Mouse (Mus musculus) embryonic facial prominence, embryonic 11.5 days (tissue): Measurements from ENCODE around the gene Pmf1. TPM values are rescaled to one million over a fixed set of nuclear protein-coding genes. Genes with fewer than 3 reads are reported as not detected.
"Not testable (repeated sequence)": the region's sequence is repeated elsewhere in the genome, so short reads cannot be mapped to it uniquely, and the experiment has no call there.

ENCODE experiments used
- ATAC-seq: fragments of 200-750 bp; cut with Nextera tagmentation; replicated peaks from 2 replicates; pipeline ENCODE4 v1.8.0; 2017; ENCODE audit warnings: low read depth; ENCODE audit not compliant: insufficient number of reproducible peaks, low FRiP score, low TSS enrichment
- DNase-seq: peaks from one replicate; pipeline ENCODE4 v3.0.0-alpha.2; 2015; ENCODE audit warnings: low spot score
- H3K27ac ChIP-seq: fragments of 300-500 bp; sonication (generic); replicated peaks from 2 replicates; pipeline ENCODE4 v1.5.1; 2014; ENCODE audit warnings: mild to moderate bottlenecking, low read depth, low read length, control low read depth
- H3K27me3 ChIP-seq: fragments of 300-500 bp; sonication (generic); 2 replicates; pipeline ENCODE4 v1.6.1; 2014; ENCODE audit warnings: mild to moderate bottlenecking, low read length, moderate library complexity, mixed read lengths; ENCODE audit not compliant: control insufficient read depth, insufficient read depth
- H3K36me3 ChIP-seq: fragments of 300-500 bp; sonication (generic); replicated peaks from 2 replicates; pipeline ENCODE4 v1.6.1; 2014; ENCODE audit warnings: low read depth, mild to moderate bottlenecking, low read length, moderate library complexity, mixed read lengths; ENCODE audit not compliant: control insufficient read depth, insufficient read depth
- H3K4me1 ChIP-seq: fragments of 300-500 bp; sonication (generic); 2 replicates; pipeline ENCODE4 v1.6.1; 2014; ENCODE audit warnings: low read length, mixed read lengths; ENCODE audit not compliant: control insufficient read depth, insufficient read depth
- H3K4me2 ChIP-seq: fragments of 300-500 bp; sonication (generic); 2 replicates; pipeline ENCODE4 v1.6.1; 2014; ENCODE audit warnings: low read depth, mild to moderate bottlenecking, control low read depth, low read length, moderate library complexity
- H3K4me3 ChIP-seq: fragments of 300-500 bp; sonication (generic); 2 replicates; pipeline ENCODE4 v1.5.1; 2014; ENCODE audit warnings: low read depth, low read length, control low read depth
- H3K9ac ChIP-seq: fragments of 300-500 bp; sonication (generic); replicated peaks from 2 replicates; pipeline ENCODE4 v1.6.1; 2014; ENCODE audit warnings: mild to moderate bottlenecking, control low read depth, low read length
- H3K9me3 ChIP-seq: fragments of 300-500 bp; sonication (generic); replicated peaks from 2 replicates; pipeline ENCODE4 v1.6.1; 2016; ENCODE audit warnings: mild to moderate bottlenecking, low read length, inconsistent platforms, mixed read lengths; ENCODE audit not compliant: control insufficient read depth
- WGBS: fragments of 180-500 bp; shearing (Covaris S2); extraction: QIAGEN DNeasy Blood & Tissue Kit; methylation state at CpG from one replicate; pipeline ENCODE4 v1.1.7; 2014; 5-methylcytosine and 5-hydroxymethylcytosine counted together
- polyA plus RNA-seq: library from polyadenylated mRNA; unstranded; fragments of >200 nt; fragmentation: Nextera tagmentation; extraction: Ambion mirVana; gene quantifications from 2 replicates; pipeline ENCODE4 v1.2.1, GENCODE M21; 2014

Gene Pmf1
- polyA plus RNA-seq, 1 experiment from 2014 or later, result 157 TPM

- DNase-seq (peak; percentile 30), ATAC-seq (peak; percentile 86)
- peak overlapping the region; percentile 29 for H3K4me2 ChIP-seq
- H3K9me3 ChIP-seq, H3K27ac ChIP-seq, H3K9ac ChIP-seq, H3K4me1 ChIP-seq, H3K4me3 ChIP-seq, H3K36me3 ChIP-seq: not testable (repeated sequence)
- peaks cover 18% of the 10 kb centered on the region for H3K27me3 ChIP-seq
- WGBS, result 4% methylated on average over 18 of the region's 22 CpGs
Measured at GRCm38 (mm10) chr3:88366830-88367428, 43.2 kb downstream of the Pmf1 start.

GRCm38 (mm10) chr3:88365705-88366361, 44.3 kb downstream of the Pmf1 start:
- no peak overlapping the region for H3K27ac ChIP-seq
- H3K36me3 ChIP-seq, result peaks cover 4% of the 10 kb centered on the region
- DNase-seq (no peak), ATAC-seq (no peak)
- H3K4me1 ChIP-seq, result no peaks in the 10 kb centered on the region
- WGBS, result 33% methylated on average over 34 of the region's 34 CpGs
- no peak overlapping the region for H3K9ac ChIP-seq
- peaks cover 18% of the 10 kb centered on the region for H3K27me3 ChIP-seq
- H3K4me3 ChIP-seq, result no peak overlapping the region
- H3K4me2 ChIP-seq, result no peak overlapping the region
- H3K9me3 ChIP-seq, result no peaks in the 10 kb centered on the region

DNA sequence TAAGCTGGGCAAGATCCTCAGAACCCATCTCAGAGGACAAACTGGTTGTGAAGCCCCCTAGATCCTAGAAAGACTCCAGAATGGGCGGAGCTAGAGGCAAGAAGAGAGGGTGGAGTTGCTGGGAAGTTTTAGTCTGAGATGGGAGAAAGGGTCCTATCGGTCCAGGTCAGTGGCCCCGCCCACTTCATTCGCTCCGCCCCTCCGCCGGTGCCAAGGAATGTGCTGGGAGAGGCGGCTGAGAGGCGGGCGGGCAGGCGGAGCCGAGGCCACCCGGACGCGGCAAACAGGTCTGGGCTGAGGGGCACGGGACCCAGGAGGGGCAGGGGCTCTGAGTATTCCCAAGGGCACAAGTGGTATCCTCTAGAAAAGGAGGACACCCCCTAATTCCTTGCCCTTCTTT, 45.8 kb downstream of the Pmf1 start, which contains the start of gene Paqr6:
Gene Paqr6, plus strand, starts transcription at position 248 of the 400 bp plus-strand sequence.
- H3K4me3 ChIP-seq, result no peak within 1 kb of the TSS
- no peak within 1 kb of the TSS for H3K27ac ChIP-seq
- DNase-seq, result peak; percentile 61
- WGBS, result under 1% methylated on average over 16 of the region's 16 CpGs
- H3K36me3 ChIP-seq, result peaks cover 9% of the 10 kb centered on the region
- H3K4me2 ChIP-seq, result no peak within 1 kb of the TSS
- no peak for ATAC-seq
- no peaks in the 10 kb centered on the region for H3K4me1 ChIP-seq
- no peak within 1 kb of the TSS for H3K9ac ChIP-seq
- H3K9me3 ChIP-seq, result no peaks in the 10 kb centered on the region
- peaks cover 18% of the 10 kb centered on the region for H3K27me3 ChIP-seq

GRCm38 (mm10) chr3:88363700-88364099, 46.4 kb downstream of the Pmf1 start:
- Histone ChIP-seq H3K4me1 (no peaks in the 10 kb centered on the region), H3K27ac (no peak overlapping the region), H3K4me3 (no peak overlapping the region), H3K27me3 (peaks cover 18% of the 10 kb centered on the region), H3K9ac (no peak overlapping the region), H3K36me3 (peaks cover 15% of the 10 kb centered on the region), H3K4me2 (no peak overlapping the region), H3K9me3 (no peaks in the 10 kb centered on the region)
- no peak for ATAC-seq
- DNase-seq, result no peak
- WGBS, result 37% methylated on average over 4 of the region's 4 CpGs

- Histone ChIP-seq H3K4me3 (no peak overlapping the region), H3K27ac (no peak overlapping the region), H3K36me3 (peaks cover 25% of the 10 kb centered on the region), H3K4me2 (no peak overlapping the region), H3K9ac (no peak overlapping the region), H3K4me1 (no peaks in the 10 kb centered on the region), H3K9me3 (no peaks in the 10 kb centered on the region), H3K27me3 (peaks cover 18% of the 10 kb centered on the region)
- WGBS, result 77% methylated on average over 2 of the region's 2 CpGs
- no peak; the same call in 1 of the 2 replicates for ATAC-seq
- DNase-seq, result no peak
Measured at GRCm38 (mm10) chr3:88361612-88362313, 48.4 kb downstream of the Pmf1 start.

GRCm38 (mm10) chr3:88361096-88361495, 49.0 kb downstream of the Pmf1 start:
- 78% methylated on average over 6 of the region's 6 CpGs for whole genome bisulfite sequencing
- Histone ChIP-seq H3K9ac (no peak overlapping the region), H3K27ac (no peak overlapping the region), H3K27me3 (peaks cover 16% of the 10 kb centered on the region), H3K4me1 (no peaks in the 10 kb centered on the region), H3K4me3 (no peak overlapping the region), H3K9me3 (no peaks in the 10 kb centered on the region), H3K4me2 (no peak overlapping the region), H3K36me3 (peaks cover 30% of the 10 kb centered on the region)
- ATAC-seq, result no peak
- DNase-seq, result no peak

GRCm38 (mm10) chr3:88359989-88360388, 50.1 kb downstream of the Pmf1 start:
- Histone ChIP-seq H3K27ac (no peak overlapping the region), H3K4me2 (no peak overlapping the region), H3K9ac (no peak overlapping the region), H3K36me3 (peaks cover 36% of the 10 kb centered on the region), H3K4me3 (no peak overlapping the region), H3K4me1 (no peaks in the 10 kb centered on the region), H3K27me3 (peaks cover 6% of the 10 kb centered on the region), H3K9me3 (no peaks in the 10 kb centered on the region)
- ATAC-seq (no peak), DNase-seq (no peak)
- 52% methylated on average over 3 of the region's 3 CpGs for WGBS

GRCm38 (mm10) chr3:88359584-88359983, 50.5 kb downstream of the Pmf1 start:
- Histone ChIP-seq H3K4me2 (no peak overlapping the region), H3K27me3 (0 out of 2 replicates have a peak, but pooled peaks cover 2% of the 10 kb centered on the region), H3K27ac (no peak overlapping the region), H3K4me1 (no peaks in the 10 kb centered on the region), H3K9ac (no peak overlapping the region), H3K4me3 (no peak overlapping the region), H3K36me3 (peaks cover 36% of the 10 kb centered on the region), H3K9me3 (no peaks in the 10 kb centered on the region)
- ATAC-seq (no peak), DNase-seq (no peak)
- 63% methylated on average over 5 of the region's 5 CpGs for WGBS
